ENCODE assay signal across 7 mouse cellular contexts in genomic region chr8:45627246-45628241, GRCm38 (mm10).
DNase-seq lines count a peak whose midpoint lies in the region; ATAC-seq and TF ChIP-seq lines count a peak whose summit lies in the region.

No protein-coding gene starts in this region.

- WGBS in intestine, postnatal 0 days = 1% methylated on average over 28 of the region's 28 CpGs
- under 1% methylated on average over 28 of the region's 28 CpGs for WGBS in midbrain, embryonic 10.5 days
- 4% methylated on average over 28 of the region's 28 CpGs for WGBS in spleen, adult 2 months

- peak overlapping the region; percentile 91 for H3K4me2 ChIP-seq in intestine, postnatal 0 days (replicated peaks; ENCODE audit: low read depth)

- peak overlapping the region; percentile 62 for H3K4me3 ChIP-seq in intestine, postnatal 0 days (ENCODE audit: low read depth, low read length)
- H3K4me3 ChIP-seq in midbrain, embryonic 10.5 days = peak overlapping the region; percentile 65
- H3K4me3 ChIP-seq in spleen, adult 2 months (ENCODE audit: extremely low read depth, insufficient read depth, insufficient read length) = peak overlapping the region; percentile 62

- intact Hi-C loops in left cerebral cortex, postnatal 25 days (cut with DNase I) = loop anchor here (5.0 kb wide), 1 partner anchor 175 kb away; no protein-coding TSS in a partner anchor

- no peak for TF ChIP-seq CTCF in intestine, postnatal 0 days (IDR thresholded peaks at IDR 0.05; ENCODE audit: low read depth)
- no peak for TF ChIP-seq CTCF in spleen, adult 2 months (IDR thresholded peaks at IDR 0.05; ENCODE audit: extremely low read depth, insufficient read depth, insufficient read length, insufficient replicate concordance)

- H3K9ac ChIP-seq in intestine, postnatal 0 days (ENCODE audit: low read depth, low read length) = peak overlapping the region; percentile 55; the same call in 1 of the 2 replicates

- H3K4me1 ChIP-seq in intestine, postnatal 0 days (replicated peaks; ENCODE audit: control insufficient read depth, insufficient read depth, low read length) = no peaks in the 10 kb centered on the region; the same call in 1 of the 2 replicates
- peaks cover 50% of the 10 kb centered on the region for H3K4me1 ChIP-seq in midbrain, embryonic 10.5 days
- no peaks in the 10 kb centered on the region for H3K4me1 ChIP-seq in spleen, adult 2 months (ENCODE audit: control insufficient read depth, insufficient read depth, insufficient read length)

- H3K36me3 ChIP-seq in intestine, postnatal 0 days (ENCODE audit: control insufficient read depth, insufficient read depth) = no peaks in the 10 kb centered on the region
- H3K36me3 ChIP-seq in midbrain, embryonic 10.5 days = no peaks in the 10 kb centered on the region
- H3K36me3 ChIP-seq in spleen, adult 2 months (ENCODE audit: control insufficient read depth, insufficient read depth, low read length) = no peaks in the 10 kb centered on the region

- no peak for TF ChIP-seq POLR2A in spleen, adult 2 months (IDR thresholded peaks at IDR 0.05; ENCODE audit: low read depth, low read length)

- ATAC-seq in intestine, postnatal 0 days = peak; percentile 89

- no peaks in the 10 kb centered on the region for H3K9me3 ChIP-seq in intestine, postnatal 0 days (ENCODE audit: control insufficient read depth)
- no peaks in the 10 kb centered on the region; the same call in 1 of the 2 replicates for H3K9me3 ChIP-seq in midbrain, embryonic 10.5 days (replicated peaks)

- peak overlapping the region; percentile 74 for H3K27ac ChIP-seq in intestine, postnatal 0 days (ENCODE audit: low read depth, low read length)
- H3K27ac ChIP-seq in midbrain, embryonic 10.5 days (replicated peaks) = peak overlapping the region; percentile 93
- peak overlapping the region; percentile 45; the same call in 1 of the 2 replicates for H3K27ac ChIP-seq in spleen, adult 2 months (ENCODE audit: insufficient read depth, low read length)

- H3K27me3 ChIP-seq in intestine, postnatal 0 days (replicated peaks; ENCODE audit: control insufficient read depth, insufficient read depth, low read length) = no peaks in the 10 kb centered on the region
- H3K27me3 ChIP-seq in midbrain, embryonic 10.5 days (ENCODE audit: low read depth, poor library complexity, severe bottlenecking) = peaks cover 6% of the 10 kb centered on the region
- no peaks in the 10 kb centered on the region for H3K27me3 ChIP-seq in spleen, adult 2 months (ENCODE audit: control insufficient read depth, insufficient read depth, low read length)

- DNase-seq in adrenal gland, adult 8-10 months = peak; percentile 59
- DNase-seq in cerebellum, postnatal 14 days = peak; percentile 78 to 79
- DNase-seq in frontal cortex, postnatal 25 days (ENCODE audit: low spot score in 2 of 2) = peak; percentile 50 to 55
- DNase-seq in left cerebral cortex, postnatal 25 days (ENCODE audit: low spot score in 2 of 2) = peak; percentile 82 to 92
- DNase-seq in midbrain, embryonic 10.5 days (ENCODE audit: low spot score) = peak; percentile 86
- peak; percentile 12 to 45 for DNase-seq in spleen, adult 2 months (ENCODE audit: low read depth in 1 of 2, low spot score in 2 of 2)

Comparison
In these comparisons a context has a peak if more than half of its experiments do, and no peak if none do; other contexts are left out.
1. Peak in every context shown above with its lines: DNase-seq, ATAC-seq, H3K4me3 ChIP-seq and H3K27ac ChIP-seq.
2. DNase-seq: peak in every context shown above with its lines; median percentile 87 in left cerebral cortex, postnatal 25 days; 86 in midbrain, embryonic 10.5 days; 78 in cerebellum, postnatal 14 days; 59 in adrenal gland, adult 8-10 months; 52 in frontal cortex, postnatal 25 days; 28 in spleen, adult 2 months.